Mouse (Mus musculus): ENCODE results near the gene Zfp994. TPM values are rescaled to one million over a fixed set of nuclear protein-coding genes. Genes with fewer than 3 reads are reported as not detected.
A peak's percentile ranks its signal among the peaks of the same experiment; 100 is the strongest.
"Not testable (repeated sequence)": the region's sequence is repeated elsewhere in the genome, so short reads cannot be mapped to it uniquely, and the experiment has no call there.

Gene Zfp994
- polyA plus RNA-seq (2012; ENCODE audit: insufficient read depth, insufficient read length, missing spikeins): 3.3 and 3.4 TPM in 2 replicates

DNA sequence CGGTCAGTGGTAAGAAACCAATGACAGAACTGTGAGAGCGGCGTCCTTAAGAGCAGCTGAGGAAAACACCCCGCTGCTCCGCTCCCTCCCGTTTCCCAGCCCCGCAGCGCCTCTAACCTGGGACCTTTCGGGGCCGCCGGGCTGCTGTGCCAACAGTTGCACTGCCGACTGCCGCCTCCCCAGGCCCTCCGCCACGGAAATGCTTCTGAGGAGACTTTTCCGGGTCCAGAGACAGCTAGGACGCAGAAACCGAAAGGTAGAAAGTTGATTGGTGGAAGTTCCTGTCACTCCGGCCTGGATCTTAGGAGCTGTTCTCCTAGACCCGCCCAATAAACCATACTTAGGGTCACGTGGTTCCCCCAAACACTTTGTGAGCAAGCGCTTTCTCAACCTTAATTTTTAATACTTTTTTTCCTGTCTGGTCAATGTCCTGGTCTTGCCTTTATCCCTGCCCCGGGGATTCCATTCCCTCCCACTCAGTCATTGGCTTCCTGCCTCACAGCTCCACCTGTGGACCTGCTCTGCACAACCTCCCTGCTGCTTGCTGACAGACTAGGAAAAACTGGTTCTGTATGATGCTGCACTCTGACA is at the start of gene Zfp994:
Gene Zfp994 (minus strand): TSS at position 195 of the 591 bp plus-strand sequence.
- H3K27ac ChIP-seq (replicated peaks; ENCODE audit: low read depth, low read length): peak within 1 kb of the TSS; percentile 79
- peak within 1 kb of the TSS; percentile 99 for H3K4me3 ChIP-seq (ENCODE audit: insufficient read depth, low read depth, low read length)

DNA sequence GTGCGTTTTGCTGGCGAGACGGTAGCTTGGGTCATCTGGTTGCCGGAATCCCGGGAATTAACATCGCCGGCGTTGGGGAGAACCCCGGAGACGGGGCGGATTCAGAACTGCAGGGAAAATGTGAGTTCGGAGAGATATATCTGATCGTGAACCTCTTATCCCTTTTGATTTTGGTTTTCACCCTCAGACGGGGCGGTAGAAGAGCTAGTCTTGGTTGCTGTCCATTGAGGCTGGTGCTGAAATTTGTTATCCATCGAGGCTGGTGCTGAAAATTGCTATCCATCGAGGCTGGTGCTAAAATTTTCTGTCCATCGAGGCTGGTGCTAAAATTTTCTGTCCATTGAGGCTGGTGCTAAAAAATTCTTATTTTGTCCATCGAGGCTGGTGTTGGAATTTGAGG is 5.3 kb upstream of the Zfp994 start:
- not testable (repeated sequence) for H3K4me3 ChIP-seq (ENCODE audit: insufficient read depth, low read depth, low read length); H3K27ac ChIP-seq (replicated peaks; ENCODE audit: low read depth, low read length); H3K4me1 ChIP-seq (ENCODE audit: control insufficient read depth, insufficient read depth, insufficient read length, low read length)

More for the DNA sequence above, at the start of gene Zfp994:
- H3K4me1 ChIP-seq (ENCODE audit: control insufficient read depth, insufficient read depth, insufficient read length, low read length): not testable (repeated sequence)

DNA sequence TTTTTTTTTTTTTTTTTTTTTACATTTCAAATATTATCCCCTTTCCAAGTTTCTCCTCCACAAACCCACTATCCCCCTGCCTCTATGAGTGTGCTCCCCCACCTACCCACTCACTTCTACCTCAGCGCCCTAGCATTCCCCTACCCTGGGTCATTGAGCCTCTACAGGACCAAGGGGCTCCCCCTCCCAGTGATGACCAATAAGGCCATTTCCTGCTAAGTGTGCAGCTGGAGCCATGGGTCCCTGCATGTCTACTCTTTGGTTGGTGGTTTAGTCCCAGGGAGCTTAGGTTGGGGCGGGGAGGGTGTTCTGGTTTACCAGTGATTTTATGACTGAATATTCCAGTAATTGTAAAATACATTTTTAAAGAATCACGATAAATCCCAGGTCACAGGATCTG is 401 bp downstream of the Zfp994 start:
- H3K4me1 ChIP-seq (ENCODE audit: control insufficient read depth, insufficient read depth, insufficient read length, low read length): not testable (repeated sequence)
- H3K4me3 ChIP-seq (ENCODE audit: insufficient read depth, low read depth, low read length): peak overlapping the region; percentile 99
- peak overlapping the region; percentile 79; the same call in 1 of the 2 replicates for H3K27ac ChIP-seq (replicated peaks; ENCODE audit: low read depth, low read length)

DNA sequence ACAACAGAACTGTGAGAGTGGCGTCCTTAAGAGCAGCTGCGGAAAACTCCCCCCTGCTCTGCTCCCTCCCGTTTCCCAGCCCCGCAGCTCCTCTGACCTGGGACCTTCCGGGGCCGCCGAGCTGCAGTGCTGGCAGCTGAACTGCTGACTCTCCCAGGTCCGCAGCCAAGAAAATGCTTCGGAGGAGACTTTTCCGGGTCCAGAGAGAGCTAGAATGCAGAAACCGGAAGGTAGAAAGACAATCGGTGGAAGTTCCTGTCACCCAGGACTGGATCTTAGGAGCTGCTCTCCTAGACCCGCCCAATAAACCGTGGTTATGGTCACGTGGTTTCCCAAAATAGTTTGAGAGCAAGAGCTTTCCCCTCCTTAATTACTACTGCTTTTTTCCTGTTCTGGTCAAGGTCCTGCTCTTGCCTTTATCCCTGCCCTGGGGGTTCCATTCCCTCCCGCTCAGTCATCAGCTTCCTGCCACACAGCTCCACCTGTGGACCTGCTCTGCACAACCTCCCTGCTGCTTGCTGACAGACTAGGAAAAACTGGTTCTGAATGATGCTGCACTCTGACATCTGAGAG is 59.6 kb downstream of the Zfp994 start, which contains the start of gene Zfp947:
Gene Zfp947 (minus strand): TSS at position 469 of the 573 bp plus-strand sequence.
- not testable (repeated sequence) for H3K27ac ChIP-seq (replicated peaks; ENCODE audit: low read depth, low read length); H3K4me1 ChIP-seq (ENCODE audit: control insufficient read depth, insufficient read depth, insufficient read length, low read length)
- H3K4me3 ChIP-seq (ENCODE audit: insufficient read depth, low read depth, low read length): peak within 1 kb of the TSS; percentile 64

DNA sequence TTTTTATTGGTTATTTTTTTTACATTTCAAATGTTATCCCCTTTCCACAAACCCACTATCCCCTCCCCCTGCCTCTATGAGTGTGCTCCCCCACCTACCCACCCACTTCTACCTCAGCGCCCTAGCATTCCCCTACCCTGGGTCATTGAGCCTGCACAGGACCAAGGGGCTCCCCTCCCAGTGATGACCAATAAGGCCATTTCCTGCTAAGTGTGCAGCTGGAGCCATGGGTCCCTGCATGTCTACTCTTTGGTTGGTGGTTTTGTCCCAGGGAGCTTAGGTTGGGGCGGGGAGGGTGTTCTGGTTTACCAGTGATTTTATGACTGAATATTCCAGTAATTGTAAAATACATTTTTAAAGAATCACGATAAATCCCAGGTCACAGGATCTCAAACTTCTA is 60.1 kb downstream of the Zfp994 start:
- not testable (repeated sequence) for H3K27ac ChIP-seq (replicated peaks; ENCODE audit: low read depth, low read length); H3K4me1 ChIP-seq (ENCODE audit: control insufficient read depth, insufficient read depth, insufficient read length, low read length)
- peak overlapping the region; percentile 64 for H3K4me3 ChIP-seq (ENCODE audit: insufficient read depth, low read depth, low read length)

DNA sequence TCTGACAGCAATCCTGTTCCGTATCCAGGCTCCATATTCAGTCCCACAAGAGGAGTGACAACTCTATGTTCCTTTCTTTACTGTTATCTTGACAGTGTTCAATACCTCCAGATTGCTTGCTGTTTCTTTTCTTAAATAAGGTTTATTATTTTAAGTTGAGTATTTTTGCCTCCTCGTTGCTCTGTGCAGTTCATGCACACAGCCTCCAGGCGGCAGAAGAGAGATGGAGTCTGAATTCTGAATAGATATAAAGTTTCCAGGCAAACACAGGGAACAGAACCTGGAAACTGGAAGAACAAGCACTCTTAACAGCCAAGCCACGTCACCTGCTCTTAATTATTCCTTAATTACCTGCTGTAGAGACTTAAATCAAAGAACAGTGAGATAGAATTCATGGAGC is 71.5 kb downstream of the Zfp994 start:
- H3K27ac ChIP-seq (replicated peaks; ENCODE audit: low read depth, low read length); H3K4me1 ChIP-seq (ENCODE audit: control insufficient read depth, insufficient read depth, insufficient read length, low read length); H3K4me3 ChIP-seq (ENCODE audit: insufficient read depth, low read depth, low read length): not testable (repeated sequence)

Other genes with a start within 250 kb of the Zfp994 start
- gene Zfp947, start 59.4 kb downstream of the Zfp994 start, polyA plus RNA-seq (2012; ENCODE audit: insufficient read depth, insufficient read length, missing spikeins): 1.9 and 2.1 TPM in 2 replicates
- gene CT030661.1, start 89.2 kb upstream of the Zfp994 start, polyA plus RNA-seq (2012; ENCODE audit: insufficient read depth, insufficient read length, missing spikeins): 10.3 and 11.9 TPM in 2 replicates
- gene Zfp944, start 135.8 kb upstream of the Zfp994 start, polyA plus RNA-seq (2012; ENCODE audit: insufficient read depth, insufficient read length, missing spikeins): 4.4 and 5.9 TPM in 2 replicates
- 7.7 and 8.5 TPM in 2 replicates for gene Zfp758, start 135.8 kb upstream of the Zfp994 start, polyA plus RNA-seq (2012; ENCODE audit: insufficient read depth, insufficient read length, missing spikeins)
- gene Zfp946, start 198.6 kb upstream of the Zfp994 start, polyA plus RNA-seq (2012; ENCODE audit: insufficient read depth, insufficient read length, missing spikeins): 8.5 and 9.1 TPM in 2 replicates